Comparison of ENCODE assay signal across 8 mouse cellular contexts in genomic region chr14:48493896-48494295, GRCm38 (mm10). TPM values are rescaled to one million over a fixed set of nuclear protein-coding genes. Genes with fewer than 3 reads are reported as not detected.
DNase-seq lines count a peak whose midpoint lies in the region; ATAC-seq and TF ChIP-seq lines count a peak whose summit lies in the region.

No protein-coding gene starts in this region.

- TF ChIP-seq CTCF in brain, embryonic 14.5 days (IDR thresholded peaks at IDR 0.05; ENCODE audit: borderline replicate concordance, extremely low read depth, insufficient read depth, insufficient read length): peak; percentile 87
- peak; percentile 87; the same call in 1 of the 2 replicates for TF ChIP-seq CTCF in thymus, adult 2 months (IDR thresholded peaks at IDR 0.05; ENCODE audit: borderline replicate concordance, control insufficient read depth, extremely low read depth, insufficient read depth, low read length, poor library complexity)

- no peaks in the 10 kb centered on the region for H3K9me3 ChIP-seq in midbrain, embryonic 10.5 days (replicated peaks)
- no peaks in the 10 kb centered on the region for H3K9me3 ChIP-seq in midbrain, embryonic 16.5 days (replicated peaks; ENCODE audit: control insufficient read depth, low read length, poor library complexity, severe bottlenecking)
- H3K9me3 ChIP-seq in hindbrain, embryonic 13.5 days: no peaks in the 10 kb centered on the region

- peaks cover 14% of the 10 kb centered on the region for H3K36me3 ChIP-seq in midbrain, embryonic 10.5 days
- H3K36me3 ChIP-seq in midbrain, embryonic 16.5 days (ENCODE audit: control insufficient read depth, insufficient read depth, low read length): peaks cover 6% of the 10 kb centered on the region; the same call in 1 of the 2 replicates
- H3K36me3 ChIP-seq in hindbrain, embryonic 13.5 days: peaks cover 28% of the 10 kb centered on the region
- 0 out of 2 replicates have a peak, but pooled peaks cover 4% of the 10 kb centered on the region for H3K36me3 ChIP-seq in thymus, adult 2 months (ENCODE audit: control insufficient read depth, insufficient read depth, low read length)

- H3K27me3 ChIP-seq in midbrain, embryonic 10.5 days (ENCODE audit: low read depth, poor library complexity, severe bottlenecking): no peaks in the 10 kb centered on the region
- H3K27me3 ChIP-seq in midbrain, embryonic 16.5 days (ENCODE audit: control insufficient read depth, insufficient read depth, low read depth, low read length): no peaks in the 10 kb centered on the region
- no peaks in the 10 kb centered on the region for H3K27me3 ChIP-seq in hindbrain, embryonic 13.5 days
- H3K27me3 ChIP-seq in thymus, adult 2 months (ENCODE audit: control insufficient read depth, insufficient read depth, low read length): no peaks in the 10 kb centered on the region

- TF ChIP-seq POLR2A in brain, embryonic 14.5 days (IDR thresholded peaks at IDR 0.05; ENCODE audit: borderline replicate concordance, extremely low read depth, insufficient read depth, insufficient read length, poor library complexity, severe bottlenecking): no peak
- no peak for TF ChIP-seq POLR2A in thymus, adult 2 months (IDR thresholded peaks at IDR 0.05; ENCODE audit: control insufficient read depth, extremely low read depth, insufficient read depth, low read length, poor library complexity)

- no peak for ATAC-seq in midbrain, embryonic 16.5 days
- 0 out of 2 replicates have a peak, but pooled peaks have one; percentile 52 for ATAC-seq in hindbrain, embryonic 13.5 days (ENCODE audit: low FRiP score)

- no peak overlapping the region for H3K9ac ChIP-seq in midbrain, embryonic 16.5 days (ENCODE audit: low read depth, low read length)
- no peak overlapping the region for H3K9ac ChIP-seq in hindbrain, embryonic 13.5 days

- no peak overlapping the region for H3K4me2 ChIP-seq in midbrain, embryonic 16.5 days (ENCODE audit: low read length)
- no peak overlapping the region for H3K4me2 ChIP-seq in hindbrain, embryonic 13.5 days

- DNase-seq in cerebellum, adult 9-10 months: peak; percentile 11
- no peak for DNase-seq in cerebellum, adult 9-11 months
- peak; percentile 66 for DNase-seq in midbrain, embryonic 10.5 days (ENCODE audit: low spot score)
- DNase-seq in brain, embryonic 14.5 days (ENCODE audit: low read depth): peak; percentile 63
- DNase-seq in lung, postnatal 14 days: peak; percentile 57
- DNase-seq in thymus, adult 2 months: peak; percentile 66

- H3K4me1 ChIP-seq in midbrain, embryonic 10.5 days: peaks cover 8% of the 10 kb centered on the region
- H3K4me1 ChIP-seq in midbrain, embryonic 16.5 days (ENCODE audit: control insufficient read depth, insufficient read depth, low read length): no peaks in the 10 kb centered on the region
- H3K4me1 ChIP-seq in hindbrain, embryonic 13.5 days (replicated peaks): no peaks in the 10 kb centered on the region
- no peaks in the 10 kb centered on the region for H3K4me1 ChIP-seq in thymus, adult 2 months (replicated peaks; ENCODE audit: control insufficient read depth, insufficient read depth, low read length)

- H3K27ac ChIP-seq in midbrain, embryonic 10.5 days (replicated peaks): no peak overlapping the region
- no peak overlapping the region for H3K27ac ChIP-seq in midbrain, embryonic 16.5 days (ENCODE audit: low read length)
- no peak overlapping the region for H3K27ac ChIP-seq in hindbrain, embryonic 13.5 days
- H3K27ac ChIP-seq in thymus, adult 2 months (ENCODE audit: control insufficient read depth, insufficient read depth, low read length): no peak overlapping the region

- no peak overlapping the region for H3K4me3 ChIP-seq in midbrain, embryonic 10.5 days
- no peak overlapping the region for H3K4me3 ChIP-seq in midbrain, embryonic 16.5 days (ENCODE audit: low read depth, low read length)
- H3K4me3 ChIP-seq in hindbrain, embryonic 13.5 days: no peak overlapping the region
- no peak overlapping the region for H3K4me3 ChIP-seq in thymus, adult 2 months (ENCODE audit: control insufficient read depth, insufficient read depth, low read length)

- 14% methylated on average over 4 of the region's 4 CpGs for WGBS in midbrain, embryonic 10.5 days
- 22% methylated on average over 4 of the region's 4 CpGs for WGBS in midbrain, embryonic 16.5 days
- WGBS in hindbrain, embryonic 13.5 days: 26% methylated on average over 4 of the region's 4 CpGs
- 60% methylated on average over 4 of the region's 4 CpGs for WGBS in thymus, adult 2 months

RNA-seq across cellular contexts. Expression of gene Tmem260, which starts 48.0 kb away (rescaled TPM):
- 19.3 and 21.0 TPM in 2 replicates for polyA plus RNA-seq in midbrain, embryonic 10.5 days (2016; fragmentation: Nextera tagmentation; extraction: Ambion mirVana)
- polyA plus RNA-seq in midbrain, embryonic 16.5 days (2015; fragmentation: Nextera tagmentation; extraction: Ambion mirVana): 19.7 and 20.2 TPM in 2 replicates
- polyA plus RNA-seq in brain, embryonic 14.5 days (2012; rRNA removed): 18.3 and 19.6 TPM in 2 replicates
- 19.6 and 20.4 TPM in 2 replicates for polyA plus RNA-seq in hindbrain, embryonic 13.5 days (2015; fragmentation: Nextera tagmentation; extraction: Ambion mirVana)
- polyA plus RNA-seq in thymus, adult 2 months (2012; rRNA removed): 36.1 and 49.9 TPM in 2 replicates
